Comparison of ENCODE assay signal across 16 mouse cellular contexts in the genomic region with DNA sequence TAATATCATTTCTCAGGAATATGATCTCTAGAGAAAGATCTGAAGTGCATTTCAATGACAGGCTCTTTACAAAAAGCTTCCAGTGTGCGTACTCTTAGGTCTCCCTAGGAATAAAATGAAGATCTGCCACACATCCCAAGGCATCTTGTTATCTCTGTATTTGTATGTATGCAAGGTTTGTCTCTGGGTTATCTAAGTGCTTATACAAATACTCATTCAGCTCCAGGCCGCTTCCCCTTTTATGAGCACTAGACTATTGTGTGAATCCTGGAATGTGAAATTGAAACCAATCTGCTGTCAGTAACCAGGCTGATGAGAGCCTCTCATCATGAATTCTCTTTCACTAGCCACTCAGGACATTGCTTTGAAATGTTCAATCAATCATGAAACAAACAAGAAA.
"Had no signal": no experiment of that assay in that cellular context is flagged by ENCODE, and none has a peak within 500 bp of the region (broad histone marks: within the 10 kb centered on the region; RNA-seq: fewer than 3 reads in every experiment).

No protein-coding gene starts in this region.

- H3K36me3 ChIP-seq: intestine, embryonic 15.5 days; kidney, embryonic 15.5 days; liver, embryonic 13.5 days; neural tube, embryonic 13.5 days had no signal

- H3K9me3 ChIP-seq: intestine, embryonic 15.5 days; kidney, embryonic 15.5 days; liver, embryonic 13.5 days; neural tube, embryonic 13.5 days had no signal

- H3K4me3 ChIP-seq: intestine, embryonic 15.5 days; kidney, embryonic 15.5 days; left cerebral cortex, adult 2 months; liver, embryonic 13.5 days; myocyte; neural tube, embryonic 13.5 days had no signal

- H3K9ac ChIP-seq: intestine, embryonic 15.5 days; kidney, embryonic 15.5 days; liver, embryonic 13.5 days; neural tube, embryonic 13.5 days had no signal

- DNase-seq: kidney, adult 11 months; kidney, adult 8-10 months; kidney, postnatal 10 days; kidney, postnatal 36 days; layer of hippocampus, postnatal 36 days; liver, embryonic 13.5 days; lung, adult 2 months; lung, postnatal 14 days; lung, postnatal 4 days; thymus, adult 18-20 months; thymus, postnatal 36 days had no signal

- H3K4me1 ChIP-seq: intestine, embryonic 15.5 days; kidney, embryonic 15.5 days; liver, embryonic 13.5 days; neural tube, embryonic 13.5 days had no signal

- H3K27me3 ChIP-seq: intestine, embryonic 15.5 days; kidney, embryonic 15.5 days; liver, embryonic 13.5 days; neural tube, embryonic 13.5 days had no signal

- H3K4me2 ChIP-seq: intestine, embryonic 15.5 days; kidney, embryonic 15.5 days; liver, embryonic 13.5 days; neural tube, embryonic 13.5 days had no signal

- ATAC-seq: intestine, embryonic 15.5 days had no signal

- H3K27ac ChIP-seq: intestine, embryonic 15.5 days; kidney, embryonic 15.5 days; left cerebral cortex, adult 2 months; liver, embryonic 13.5 days; neural tube, embryonic 13.5 days had no signal
